Mouse (Mus musculus) kidney, adult 2 months (tissue): ENCODE results near the gene Ctbp2.

Experiments used
- CTCF ChIP-seq: fragments of 200-500 bp; conservative IDR thresholded peaks from 2 replicates; pipeline ENCODE4 v1.5.1; 2011; ENCODE audit warnings: low read depth, mild to moderate bottlenecking, control low read depth, low read length, moderate library complexity, mixed read lengths; ENCODE audit not compliant: insufficient read depth, insufficient read length
- POLR2A ChIP-seq: fragments of 200-500 bp; IDR thresholded peaks from one replicate; pipeline ENCODE4 v1.6.1; 2011; ENCODE audit warnings: low read depth, low read length, control low read depth

DNA sequence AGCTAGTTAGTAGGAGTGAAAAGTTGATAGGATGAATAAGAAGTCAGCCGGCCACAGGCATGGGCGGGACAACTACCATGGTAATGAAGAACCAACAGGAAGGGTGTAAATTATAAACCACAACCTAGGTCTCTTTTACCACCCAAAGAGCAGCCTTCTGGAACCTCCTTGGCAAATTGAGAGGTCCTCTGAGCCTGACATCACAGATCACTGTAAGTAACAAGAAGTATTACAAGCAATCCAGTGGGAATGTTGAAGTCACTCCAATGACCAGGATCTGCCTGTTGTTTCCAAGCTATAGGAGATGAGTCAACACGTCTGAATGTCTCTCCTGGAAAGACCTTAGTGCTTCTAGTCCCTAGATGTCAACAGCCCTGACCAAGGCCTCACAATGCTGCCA lies 62.1 kb downstream of the Ctbp2 start:
- TF ChIP-seq POLR2A: no peak
- no peak for TF ChIP-seq CTCF
